Mouse (Mus musculus): ENCODE results near the gene Pex10.

DNA sequence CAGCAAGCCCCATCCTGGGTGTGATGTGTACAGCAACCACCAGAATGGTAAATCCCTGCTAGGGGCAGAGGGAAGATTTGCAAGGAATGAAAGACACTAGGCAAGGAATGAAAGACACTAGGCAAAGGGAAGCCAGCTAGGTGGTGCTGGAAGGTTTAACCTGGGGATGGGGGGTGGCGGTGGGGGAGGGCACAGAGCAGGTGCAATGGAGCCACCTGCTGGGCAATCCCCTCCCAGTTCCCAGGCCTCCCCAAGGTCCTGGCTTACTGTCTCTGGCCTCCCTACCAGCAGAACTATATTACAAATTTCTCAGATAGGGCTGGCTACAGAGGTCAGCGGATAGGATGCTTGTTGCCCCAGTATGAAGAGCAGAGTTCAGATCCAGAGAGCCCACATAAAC lies 2.3 kb upstream of the Pex10 start:
- TF ChIP-seq CTCF (IDR thresholded peaks at IDR 0.05; ENCODE audit: borderline replicate concordance, extremely low read depth, insufficient read depth, insufficient read length) (no peak), POLR2A (IDR thresholded peaks at IDR 0.05; ENCODE audit: borderline replicate concordance, extremely low read depth, insufficient read depth, insufficient read length, poor library complexity, severe bottlenecking) (no peak)
